Mouse (Mus musculus) heart, embryonic 14.5 days (tissue): ENCODE measurements around the gene Smc1a. TPM values are rescaled to one million over a fixed set of nuclear protein-coding genes. Genes with fewer than 3 reads are reported as not detected.

ENCODE experiments used
- ATAC-seq: fragments of 200-750 bp; cut with Nextera tagmentation; 2 replicates; pipeline ENCODE4 v1.8.0; 2017; ENCODE audit warnings: low read depth, moderate TSS enrichment; ENCODE audit not compliant: insufficient number of reproducible peaks, insufficient read depth, low FRiP score
- H3K27ac ChIP-seq, 2 experiments: fragments of 200-500 bp in 1 of 2; fragments of 300-500 bp in 1 of 2; sonication (generic) in 1 of 2; replicated peaks in 1 of 2; 2 replicates each; pipeline ENCODE4 v1.5.1; 2012 to 2014; ENCODE audit warnings: low read depth in 2 of 2, low read length in 2 of 2, control low read depth in 1 of 2, mild to moderate bottlenecking in 1 of 2, mixed read lengths in 1 of 2; ENCODE audit not compliant: control insufficient read depth in 1 of 2, insufficient read depth in 1 of 2
- H3K27me3 ChIP-seq: fragments of 300-500 bp; sonication (generic); 2 replicates; pipeline ENCODE4 v1.6.1; 2014; ENCODE audit warnings: mild to moderate bottlenecking, low read length, control low read depth; ENCODE audit not compliant: control insufficient read depth, insufficient read depth
- H3K36me3 ChIP-seq: fragments of 300-500 bp; sonication (generic); 2 replicates; pipeline ENCODE4 v1.6.1; 2014; ENCODE audit warnings: mild to moderate bottlenecking, control low read depth, low read length, mixed read lengths; ENCODE audit not compliant: control insufficient read depth, insufficient read depth
- H3K4me1 ChIP-seq, 2 experiments: fragments of 200-500 bp in 1 of 2; fragments of 300-500 bp in 1 of 2; sonication (generic) in 1 of 2; 2 replicates each; pipeline ENCODE4 v1.6.1; 2012 to 2014; ENCODE audit warnings: low read length in 2 of 2, control low read depth in 1 of 2, mixed read lengths in 1 of 2; ENCODE audit not compliant: control insufficient read depth in 2 of 2, insufficient read depth in 2 of 2
- H3K4me2 ChIP-seq: fragments of 300-500 bp; sonication (generic); 2 replicates; pipeline ENCODE4 v1.6.1; 2014; ENCODE audit warnings: mild to moderate bottlenecking, low read length
- H3K4me3 ChIP-seq, 2 experiments: fragments of 200-500 bp in 1 of 2; fragments of 300-500 bp in 1 of 2; sonication (generic) in 1 of 2; 2 replicates each; pipeline ENCODE4 v1.5.1; 2012 to 2014; ENCODE audit warnings: low read length in 2 of 2, mild to moderate bottlenecking in 2 of 2, control low read depth in 1 of 2, low read depth in 1 of 2, moderate library complexity in 1 of 2; ENCODE audit not compliant: control insufficient read depth in 1 of 2, insufficient read depth in 1 of 2
- H3K9ac ChIP-seq: fragments of 300-500 bp; sonication (generic); 2 replicates; pipeline ENCODE4 v1.6.1; 2014; ENCODE audit warnings: mild to moderate bottlenecking, low read length
- H3K9me3 ChIP-seq: fragments of 300-500 bp; sonication (generic); 2 replicates; pipeline ENCODE4 v1.6.1; 2016; ENCODE audit warnings: low read length, control low read depth; ENCODE audit not compliant: control insufficient read depth
- WGBS: fragments of 180-500 bp; shearing (Covaris S2); extraction: QIAGEN DNeasy Blood & Tissue Kit; methylation state at CpG from one replicate; pipeline ENCODE4 v1.1.7; 2014; 5-methylcytosine and 5-hydroxymethylcytosine counted together
- polyA plus RNA-seq: library from polyadenylated mRNA; unstranded; fragments of >200 nt; fragmentation: Nextera tagmentation; extraction: Ambion mirVana; gene quantifications from 2 replicates; pipeline ENCODE4 v1.2.1, GENCODE M21; 2014

Smc1a gene
- polyA plus RNA-seq, 1 experiment from 2014 or later = 59.6 TPM

DNA sequence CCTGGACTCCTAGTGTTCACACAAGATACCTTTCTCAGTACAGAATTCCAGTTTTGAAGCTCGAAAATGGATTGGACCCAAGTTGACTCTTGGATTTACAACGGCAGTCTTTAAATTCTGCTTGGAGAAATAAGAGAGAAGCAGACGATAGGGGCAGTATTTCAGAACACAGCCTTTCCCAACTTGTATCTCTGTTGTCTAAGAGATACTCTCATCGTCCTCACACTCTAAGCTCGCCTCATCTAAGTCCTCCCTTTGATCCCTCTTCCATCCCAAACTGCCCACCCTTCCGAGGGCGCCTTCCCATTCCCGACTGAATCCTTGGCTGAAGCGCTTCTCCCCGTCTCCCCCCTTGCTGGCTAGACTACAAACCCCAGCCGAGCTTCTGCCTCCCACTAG lies 477 bp upstream of the Smc1a start:
- WGBS = 15% methylated on average over 11 of the region's 11 CpGs
- no peak for ATAC-seq
- peak overlapping the region; percentile 55 to 88 for H3K4me3 ChIP-seq
- H3K36me3 ChIP-seq = no peaks in the 10 kb centered on the region
- no peaks in the 10 kb centered on the region for H3K9me3 ChIP-seq
- peaks cover 0 to 7% of the 10 kb centered on the region in 2 experiments; a peak in 2 of 4 replicates for H3K4me1 ChIP-seq
- peak overlapping the region; percentile 84 to 91 for H3K27ac ChIP-seq
- no peaks in the 10 kb centered on the region for H3K27me3 ChIP-seq
- H3K4me2 ChIP-seq = peak overlapping the region; percentile 68
- peak overlapping the region; percentile 72 for H3K9ac ChIP-seq

DNA sequence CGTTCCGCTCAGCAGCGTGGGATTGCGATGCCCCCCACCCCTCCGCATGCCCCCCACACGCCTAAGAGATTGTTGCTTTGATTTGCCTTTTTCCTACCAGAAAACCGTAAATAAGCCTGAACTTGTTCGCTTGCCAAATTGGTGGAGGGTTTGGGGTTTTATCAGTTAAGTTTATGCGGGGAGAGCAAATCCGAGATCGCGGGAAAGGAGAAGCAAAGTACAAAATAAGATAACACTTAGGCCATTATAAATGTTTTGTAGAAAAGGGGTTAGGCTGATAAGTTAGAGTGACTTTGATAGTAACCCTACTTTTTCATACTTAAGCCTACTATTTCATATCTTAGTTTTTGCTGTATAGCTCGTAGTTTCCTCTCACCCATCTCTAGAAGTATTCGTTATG lies 958 bp downstream of the Smc1a start:
- peak overlapping the region; percentile 78 for H3K9ac ChIP-seq
- H3K4me1 ChIP-seq = peaks cover 0 to 7% of the 10 kb centered on the region in 2 experiments; a peak in 2 of 4 replicates
- peak overlapping the region; percentile 91; a peak in 3 of 4 replicates for H3K27ac ChIP-seq
- H3K4me3 ChIP-seq = peak overlapping the region; percentile 55 to 88
- H3K27me3 ChIP-seq = no peaks in the 10 kb centered on the region
- 18% methylated on average over 14 of the region's 14 CpGs for WGBS
- H3K9me3 ChIP-seq = no peaks in the 10 kb centered on the region
- H3K36me3 ChIP-seq = no peaks in the 10 kb centered on the region
- peak overlapping the region; percentile 66 for H3K4me2 ChIP-seq
- no peak for ATAC-seq

DNA sequence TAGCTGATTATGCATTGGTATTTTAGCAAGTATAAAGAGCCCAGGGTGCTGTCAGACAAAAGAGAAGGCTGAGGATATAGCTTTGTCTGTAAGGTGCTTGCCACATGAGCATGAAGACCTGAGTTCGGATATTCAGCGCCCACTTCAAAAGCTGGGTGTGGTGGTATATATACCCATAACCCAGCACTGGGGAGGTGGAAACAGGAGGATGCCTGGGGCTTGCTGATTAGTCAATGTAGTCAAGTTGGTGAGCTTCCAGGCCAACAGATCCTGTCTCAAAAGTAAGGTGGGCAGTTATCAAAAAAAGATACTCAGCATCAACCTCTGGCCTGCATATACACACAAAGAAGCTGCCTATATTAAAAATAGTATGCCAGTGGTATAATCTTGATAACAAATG lies 3.1 kb downstream of the Smc1a start:
- Histone ChIP-seq H3K4me2 (no peak overlapping the region), H3K9me3 (no peaks in the 10 kb centered on the region), H3K4me3 (no peak overlapping the region), H3K27ac (no peak overlapping the region), H3K4me1 (peaks cover 0 to 7% of the 10 kb centered on the region in 2 experiments; a peak in 2 of 4 replicates), H3K36me3 (peaks cover 17% of the 10 kb centered on the region), H3K9ac (no peak overlapping the region), H3K27me3 (no peaks in the 10 kb centered on the region)
- 73% methylated on average over 2 of the region's 2 CpGs for WGBS
- ATAC-seq = no peak

DNA sequence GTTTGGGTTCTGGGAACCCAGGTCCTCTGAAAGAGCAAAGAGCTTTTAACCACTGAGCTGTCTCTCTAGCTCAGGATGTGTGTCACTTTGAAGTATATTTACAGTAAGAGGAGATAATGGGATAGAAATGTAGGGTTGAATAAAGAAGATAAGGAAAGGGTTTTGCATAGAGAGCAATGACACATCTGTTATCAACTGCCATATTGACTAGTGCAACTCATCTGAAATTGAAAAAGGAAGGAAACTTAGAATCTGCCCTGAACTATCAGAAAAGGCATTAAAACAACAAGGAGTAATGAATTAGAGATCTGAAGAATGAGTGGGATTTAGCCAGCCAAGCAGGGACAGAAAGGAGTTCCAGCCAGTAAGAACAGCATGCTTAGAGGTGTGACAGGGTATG lies 23.6 kb downstream of the Smc1a start:
- Histone ChIP-seq H3K4me2 (no peak overlapping the region), H3K36me3 (peaks cover 58% of the 10 kb centered on the region), H3K9me3 (no peaks in the 10 kb centered on the region), H3K4me1 (no peaks in the 10 kb centered on the region), H3K9ac (no peak overlapping the region), H3K4me3 (no peak overlapping the region), H3K27me3 (peaks cover 14% of the 10 kb centered on the region), H3K27ac (no peak overlapping the region)
- no peak for ATAC-seq

DNA sequence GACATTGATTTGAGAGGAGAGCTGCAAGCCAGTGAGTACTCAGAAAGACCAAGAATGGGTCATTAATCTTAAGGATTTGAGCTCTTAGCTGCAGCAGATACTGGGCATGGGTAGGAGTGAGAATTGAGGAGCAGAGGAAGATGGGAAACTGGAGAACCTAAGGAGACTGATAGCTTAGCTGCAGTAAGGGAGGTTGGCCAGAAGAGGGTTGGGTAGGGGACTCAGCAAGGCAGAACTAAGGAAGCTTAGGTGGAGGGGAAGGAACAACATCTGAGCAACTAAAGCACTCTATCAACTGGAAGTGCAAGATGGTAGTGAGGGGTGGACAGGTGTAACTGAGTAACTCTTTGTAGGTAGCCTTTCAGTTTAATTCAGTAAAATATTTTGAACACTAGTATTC lies 31.0 kb downstream of the Smc1a start:
- Histone ChIP-seq H3K9ac (no peak overlapping the region), H3K9me3 (no peaks in the 10 kb centered on the region), H3K36me3 (peaks cover 56% of the 10 kb centered on the region), H3K4me1 (no peaks in the 10 kb centered on the region), H3K4me2 (no peak overlapping the region), H3K4me3 (no peak overlapping the region), H3K27ac (no peak overlapping the region), H3K27me3 (no peaks in the 10 kb centered on the region)
- ATAC-seq = no peak

DNA sequence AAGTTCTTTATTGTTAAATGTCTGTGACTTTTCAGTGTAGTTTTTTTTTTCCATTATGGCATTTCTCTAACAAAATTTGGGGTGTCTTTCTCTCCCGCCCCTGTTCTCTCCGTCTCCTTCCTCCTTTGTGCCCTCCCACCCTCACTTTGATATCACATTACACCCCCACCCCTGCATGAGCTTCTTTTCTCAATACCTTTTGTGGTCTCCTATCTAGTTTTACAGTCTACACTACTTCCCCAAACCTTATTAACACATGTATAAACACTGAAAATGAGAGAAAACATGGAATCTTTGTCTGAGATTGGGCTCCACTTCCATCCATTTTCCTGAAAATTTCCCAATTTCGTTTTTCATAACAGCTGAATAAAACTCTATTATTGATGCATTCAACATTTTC lies 36.3 kb downstream of the Smc1a start:
- no peak for ATAC-seq
- Histone ChIP-seq H3K27me3 (peaks cover 3% of the 10 kb centered on the region; the same call in 1 of the 2 replicates), H3K9me3 (no peaks in the 10 kb centered on the region), H3K27ac (no peak overlapping the region), H3K9ac (no peak overlapping the region), H3K4me1 (no peaks in the 10 kb centered on the region), H3K4me3 (no peak overlapping the region), H3K36me3 (peaks cover 46% of the 10 kb centered on the region), H3K4me2 (no peak overlapping the region)
- WGBS = 51% methylated on average over 3 of the region's 3 CpGs

DNA sequence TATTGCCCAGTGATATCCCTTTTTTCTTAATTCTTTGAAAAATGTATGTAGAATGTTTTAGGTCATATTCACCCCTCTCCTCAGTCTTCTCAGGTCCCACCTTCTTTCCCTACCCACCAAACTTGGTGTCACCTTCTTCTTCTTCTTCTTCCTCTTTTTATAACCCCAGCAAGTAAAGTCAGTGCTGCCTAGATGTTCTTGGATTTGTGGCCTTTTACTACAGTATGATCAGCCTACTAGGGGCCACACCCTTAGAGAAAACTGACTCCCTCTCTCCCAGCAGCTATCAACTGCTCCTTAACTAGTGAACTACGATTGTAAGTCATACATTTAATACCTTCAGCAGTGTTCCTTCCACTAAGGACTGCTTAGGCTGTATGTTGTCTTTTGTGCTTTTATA lies 37.9 kb downstream of the Smc1a start:
- 65% methylated on average over 1 of the region's 1 CpGs for WGBS
- no peak overlapping the region for H3K27ac ChIP-seq
- peaks cover 13% of the 10 kb centered on the region; the same call in 1 of the 2 replicates for H3K27me3 ChIP-seq
- no peak overlapping the region for H3K4me2 ChIP-seq
- H3K9ac ChIP-seq = no peak overlapping the region
- no peak for ATAC-seq
- H3K9me3 ChIP-seq = no peaks in the 10 kb centered on the region
- no peaks in the 10 kb centered on the region for H3K4me1 ChIP-seq
- no peak overlapping the region for H3K4me3 ChIP-seq
- H3K36me3 ChIP-seq = peaks cover 50% of the 10 kb centered on the region

DNA sequence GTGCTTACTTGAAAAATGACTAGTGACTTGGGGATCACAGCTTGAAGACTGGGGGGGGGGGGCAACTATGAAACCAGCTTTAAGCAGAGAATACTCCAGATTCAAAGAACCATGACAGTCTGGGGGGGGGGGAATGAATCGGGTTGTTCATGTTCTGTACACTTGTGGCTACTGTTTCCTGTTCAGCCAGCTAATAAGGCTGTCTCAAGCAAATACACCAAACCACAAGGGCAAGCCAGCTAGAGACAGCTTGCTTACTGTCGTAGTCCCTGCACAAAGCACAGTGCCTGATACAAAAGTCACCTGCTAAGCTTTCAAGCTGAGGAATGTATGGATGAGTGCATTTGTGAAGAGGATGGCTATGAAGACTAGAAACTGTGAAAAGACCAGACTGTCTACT lies 49.4 kb downstream of the Smc1a start:
- peaks cover 34% of the 10 kb centered on the region for H3K36me3 ChIP-seq
- WGBS = 81% methylated on average over 2 of the region's 2 CpGs
- peaks cover 12% of the 10 kb centered on the region; the same call in 1 of the 2 replicates for H3K27me3 ChIP-seq
- H3K4me2 ChIP-seq = no peak overlapping the region
- no peak overlapping the region for H3K4me3 ChIP-seq
- H3K27ac ChIP-seq = no peak overlapping the region
- ATAC-seq = no peak
- no peaks in the 10 kb centered on the region for H3K4me1 ChIP-seq
- no peak overlapping the region for H3K9ac ChIP-seq
- no peaks in the 10 kb centered on the region for H3K9me3 ChIP-seq
